Mouse (Mus musculus): ENCODE results near the gene Kat2a.
"Not testable (repeated sequence)": the region's sequence is repeated elsewhere in the genome, so short reads cannot be mapped to it uniquely, and the experiment has no call there.

Kat2a gene

DNA sequence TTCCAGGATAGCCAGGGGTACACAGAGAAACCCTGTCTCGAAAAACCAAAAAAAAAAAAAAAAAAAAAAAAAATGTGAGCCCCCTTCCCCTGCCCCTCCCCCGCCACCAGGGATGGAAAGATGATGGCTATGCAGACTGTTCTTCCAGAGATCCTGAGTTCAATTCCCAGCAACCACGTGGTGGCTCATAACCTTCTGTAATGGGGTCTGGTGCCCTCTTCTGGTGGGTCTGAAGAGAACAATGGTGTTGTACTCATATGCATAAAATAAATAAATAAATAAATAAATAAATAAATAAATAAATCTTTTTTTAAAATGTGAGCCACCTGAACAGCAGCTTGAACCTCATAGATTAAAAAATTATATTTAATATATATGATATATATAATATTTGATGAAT lies 56.7 kb downstream of the Kat2a start:
- not testable (repeated sequence) for DNase-seq

Data from thymus, postnatal 36 days (tissue).